Mouse (Mus musculus) ES-Bruce4 (cell line): ENCODE measurements around the gene Slco2a1. TPM values are rescaled to one million over a fixed set of nuclear protein-coding genes. Genes with fewer than 3 reads are reported as not detected.
A peak's percentile ranks its signal among the peaks of the same experiment; 100 is the strongest.

Experiments used
- H3K27ac ChIP-seq: 2 replicates; pipeline ENCODE4 v1.5.1; 2012; ENCODE audit warnings: low read length, inconsistent platforms; ENCODE audit not compliant: insufficient read depth
- H3K27me3 ChIP-seq: 2 replicates; pipeline ENCODE4 v1.6.1; 2012; ENCODE audit warnings: mild to moderate bottlenecking, low read length, inconsistent platforms; ENCODE audit not compliant: control insufficient read depth, poor library complexity, insufficient read depth, severe bottlenecking
- H3K36me3 ChIP-seq: 2 replicates; pipeline ENCODE4 v1.6.1; 2012; ENCODE audit warnings: inconsistent platforms, mild to moderate bottlenecking, low read length, moderate library complexity; ENCODE audit not compliant: control insufficient read depth, poor library complexity, insufficient read depth, severe bottlenecking
- H3K4me1 ChIP-seq: one replicate; pipeline ENCODE4 v1.8.1; 2011; ENCODE audit warnings: low read length; ENCODE audit not compliant: control insufficient read depth, insufficient read depth
- H3K4me3 ChIP-seq: 2 replicates; pipeline ENCODE4 v1.5.1; 2011; ENCODE audit warnings: low read depth, mild to moderate bottlenecking, low read length
- H3K9ac ChIP-seq: 2 replicates; pipeline ENCODE4 v1.6.1; 2012; ENCODE audit warnings: low read depth, mild to moderate bottlenecking, inconsistent platforms; ENCODE audit not compliant: poor library complexity, severe bottlenecking
- H3K9me3 ChIP-seq: replicated peaks from 2 replicates; pipeline ENCODE4 v1.6.1; 2012; ENCODE audit warnings: mild to moderate bottlenecking, low read length, inconsistent platforms; ENCODE audit not compliant: control insufficient read depth, poor library complexity, insufficient read depth, severe bottlenecking
- CTCF ChIP-seq: IDR thresholded peaks from one replicate; pipeline ENCODE4 v1.8.1; 2011; ENCODE audit warnings: low read depth, low read length
- EP300 ChIP-seq: IDR thresholded peaks from 2 replicates; pipeline ENCODE4 v1.6.1; 2011; ENCODE audit warnings: low read depth, low read length; ENCODE audit not compliant: insufficient read depth
- POLR2A ChIP-seq: IDR thresholded peaks from one replicate; pipeline ENCODE4 v1.8.1; 2011; ENCODE audit warnings: low read length; ENCODE audit not compliant: insufficient read depth
- polyA plus RNA-seq: library from polyadenylated mRNA; stranded (reverse); fragments of >200 nt; gene quantifications from 2 replicates; pipeline ENCODE4 v1.2.4, GENCODE M21; 2011; ENCODE audit warnings: low read depth; ENCODE audit not compliant: missing spikeins, insufficient read depth, insufficient read length

The Slco2a1 gene
- polyA plus RNA-seq, 1 experiment = 3.1 TPM

- Histone ChIP-seq H3K4me3 (peak overlapping the region; percentile 76), H3K9me3 (no peaks in the 10 kb centered on the region), H3K36me3 (no peaks in the 10 kb centered on the region), H3K4me1 (peaks cover 2% of the 10 kb centered on the region), H3K27me3 (no peaks in the 10 kb centered on the region), H3K9ac (peak overlapping the region; percentile 62), H3K27ac (no peak overlapping the region)
- no peak for TF ChIP-seq POLR2A
- TF ChIP-seq EP300 = no peak
- TF ChIP-seq CTCF = no peak
Observed at GRCm38 (mm10) chr9:103108943-103109670, 120.6 kb downstream of the Slco2a1 start.

DNA sequence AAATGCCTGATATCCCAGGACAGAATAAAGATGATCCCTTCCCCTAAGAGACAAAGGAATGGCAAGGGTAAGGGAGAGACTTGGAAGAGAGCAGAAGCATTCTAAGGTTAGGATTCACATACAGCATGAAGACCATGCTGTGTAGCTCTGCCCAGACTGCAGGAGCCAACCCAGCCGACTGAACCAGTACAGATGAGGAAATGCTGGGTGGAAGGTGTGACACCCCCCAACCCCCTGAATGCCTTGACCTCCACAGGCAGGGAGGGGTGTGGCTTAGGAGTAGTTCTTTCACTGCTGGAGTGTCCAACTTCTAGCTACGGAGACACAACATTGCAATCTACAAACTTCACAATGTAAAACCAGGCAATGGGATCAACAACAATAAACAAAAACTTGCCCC is 121.4 kb downstream of the Slco2a1 start:
- H3K4me3 ChIP-seq = no peak overlapping the region
- no peak for TF ChIP-seq EP300
- TF ChIP-seq CTCF = no peak
- no peak for TF ChIP-seq POLR2A
- H3K9me3 ChIP-seq = no peaks in the 10 kb centered on the region
- no peak overlapping the region for H3K9ac ChIP-seq
- H3K36me3 ChIP-seq = no peaks in the 10 kb centered on the region
- H3K4me1 ChIP-seq = peaks cover 2% of the 10 kb centered on the region
- H3K27ac ChIP-seq = no peak overlapping the region
- H3K27me3 ChIP-seq = no peaks in the 10 kb centered on the region

DNA sequence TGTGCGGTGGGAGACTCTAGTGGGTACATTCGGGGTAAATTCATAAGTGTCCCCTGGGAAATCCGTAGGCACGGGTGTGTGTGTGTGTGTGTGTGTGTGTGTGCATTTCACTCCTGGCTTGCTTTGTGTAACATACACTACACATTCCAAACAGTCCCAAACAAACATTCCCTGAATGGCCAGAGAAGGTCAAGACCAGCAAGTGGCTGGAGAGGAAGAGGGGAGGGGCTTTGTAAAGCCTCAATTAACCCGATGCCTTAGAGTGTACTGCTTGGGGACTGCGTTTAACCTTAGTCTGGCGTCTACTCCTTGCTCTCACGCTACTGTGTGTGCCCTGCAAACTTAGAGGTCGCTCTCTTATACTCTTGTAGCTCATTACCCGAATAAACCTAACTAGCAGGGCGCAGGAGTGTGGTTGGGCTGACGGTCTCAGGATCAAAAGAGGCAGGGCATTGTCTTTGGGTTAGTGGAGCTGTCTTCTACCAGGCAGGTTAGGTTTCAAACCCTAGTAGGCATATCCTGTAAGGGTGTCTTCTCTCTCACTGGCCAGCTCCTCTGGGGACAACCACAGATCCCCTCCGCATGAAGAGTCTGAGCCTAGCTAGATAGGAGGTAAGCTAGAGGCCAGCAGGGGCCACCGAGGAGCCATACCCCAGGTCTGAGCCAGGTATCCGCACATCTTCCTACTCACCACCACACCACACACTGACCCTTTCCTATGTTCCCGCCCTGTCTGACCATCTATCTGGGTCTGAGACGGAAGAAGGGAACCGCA is 122.4 kb downstream of the Slco2a1 start:
- Histone ChIP-seq H3K27me3 (no peaks in the 10 kb centered on the region), H3K9ac (peak overlapping the region; percentile 79; the same call in 1 of the 2 replicates), H3K36me3 (no peaks in the 10 kb centered on the region), H3K27ac (no peak overlapping the region), H3K9me3 (no peaks in the 10 kb centered on the region), H3K4me1 (peaks cover 2% of the 10 kb centered on the region), H3K4me3 (peak overlapping the region; percentile 84)
- TF ChIP-seq EP300 (no peak), CTCF (peak; percentile 42), POLR2A (no peak)

GRCm38 (mm10) chr9:103111621-103112470 is 123.3 kb downstream of the Slco2a1 start, which contains the start of gene Rab6b:
Gene Rab6b (plus strand): TSS chr9:103111787.
- Histone ChIP-seq H3K4me3 (peak within 1 kb of the TSS; percentile 84), H3K9ac (peak within 1 kb of the TSS; percentile 79), H3K27ac (no peak within 1 kb of the TSS), H3K4me1 (peaks cover 2% of the 10 kb centered on the region), H3K36me3 (no peaks in the 10 kb centered on the region), H3K9me3 (no peaks in the 10 kb centered on the region), H3K27me3 (no peaks in the 10 kb centered on the region)
- TF ChIP-seq CTCF (no peak), EP300 (no peak), POLR2A (no peak)

DNA sequence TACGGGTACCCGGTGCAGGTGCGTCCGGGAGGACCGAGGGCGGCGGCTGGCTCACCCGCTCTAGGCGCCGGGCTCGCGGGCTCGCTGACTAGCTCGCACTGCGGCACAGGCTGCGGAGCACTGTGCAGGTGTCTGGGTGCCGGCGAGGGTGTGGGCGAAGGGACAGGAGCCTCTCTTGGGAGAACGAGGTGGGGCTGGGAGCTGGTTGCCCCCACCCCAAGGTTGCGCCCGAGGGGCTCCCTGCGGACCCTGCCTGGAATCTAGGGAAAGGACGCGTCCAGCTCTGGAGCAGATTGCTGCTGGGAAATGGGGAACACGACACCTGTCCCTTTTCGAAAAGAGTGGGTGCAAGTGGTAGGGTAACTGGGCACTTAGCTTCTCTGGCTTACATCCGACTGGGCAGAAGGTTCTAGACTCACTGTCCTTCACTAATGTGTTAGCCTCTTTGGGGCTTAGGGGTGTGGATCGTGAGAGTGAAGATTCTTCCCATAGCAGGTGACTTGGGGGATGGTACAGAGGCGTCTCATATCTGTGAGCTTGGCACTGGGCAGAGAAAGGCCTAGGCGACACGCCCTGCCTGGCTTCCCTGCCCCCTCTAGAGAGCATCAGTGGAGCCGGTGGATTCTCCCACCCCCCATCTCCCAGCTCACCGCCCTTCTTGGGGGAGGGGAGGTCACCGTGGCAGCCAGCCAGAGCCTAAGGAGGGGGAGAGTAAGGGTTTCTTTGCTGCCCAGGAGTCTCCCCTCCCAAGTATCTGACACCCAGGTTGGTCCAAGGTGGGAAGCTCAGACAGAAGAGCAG is 124.2 kb downstream of the Slco2a1 start:
- no peaks in the 10 kb centered on the region for H3K36me3 ChIP-seq
- H3K4me1 ChIP-seq = peaks cover 2% of the 10 kb centered on the region
- no peak overlapping the region for H3K27ac ChIP-seq
- peak overlapping the region; percentile 79 for H3K9ac ChIP-seq
- TF ChIP-seq EP300 (no peak), CTCF (no peak), POLR2A (no peak)
- H3K9me3 ChIP-seq = no peaks in the 10 kb centered on the region
- H3K4me3 ChIP-seq = peak overlapping the region; percentile 84
- H3K27me3 ChIP-seq = no peaks in the 10 kb centered on the region
